Mouse (Mus musculus) heart, embryonic 10.5 days (tissue): Measurements from ENCODE around the gene Recql5. TPM values are rescaled to one million over a fixed set of nuclear protein-coding genes. Genes with fewer than 3 reads are reported as not detected.

ENCODE experiments used
- DNase-seq: peaks from one replicate; pipeline ENCODE4 v3.0.0-alpha.2; 2017; ENCODE audit warnings: low spot score
- H3K27ac ChIP-seq: fragments of 300-500 bp; sonication (generic); 2 replicates; pipeline ENCODE4 v1.5.1; 2016; ENCODE audit warnings: mild to moderate bottlenecking
- H3K27me3 ChIP-seq: fragments of 300-500 bp; sonication (generic); 2 replicates; pipeline ENCODE4 v1.6.1; 2016; ENCODE audit warnings: mild to moderate bottlenecking; ENCODE audit not compliant: poor library complexity, insufficient read depth, severe bottlenecking
- H3K36me3 ChIP-seq: fragments of 300-500 bp; sonication (generic); 2 replicates; pipeline ENCODE4 v1.6.1; 2016; ENCODE audit warnings: mild to moderate bottlenecking, moderate library complexity
- H3K4me1 ChIP-seq: fragments of 300-500 bp; sonication (generic); 2 replicates; pipeline ENCODE4 v1.6.1; 2016; ENCODE audit warnings: mild to moderate bottlenecking
- H3K4me3 ChIP-seq: fragments of 300-500 bp; sonication (generic); 2 replicates; pipeline ENCODE4 v1.5.1; 2016; ENCODE audit warnings: mild to moderate bottlenecking, moderate library complexity
- H3K9me3 ChIP-seq: fragments of 300-500 bp; sonication (generic); 2 replicates; pipeline ENCODE4 v1.6.1; 2016; ENCODE audit warnings: mild to moderate bottlenecking, moderate library complexity
- WGBS: fragments of 180-500 bp; shearing (Covaris S2); methylation state at CpG from one replicate; pipeline ENCODE4 v1.1.7; 2016; 5-methylcytosine and 5-hydroxymethylcytosine counted together
- polyA plus RNA-seq: library from polyadenylated mRNA; unstranded; fragments of >200 nt; fragmentation: Nextera tagmentation; extraction: Ambion mirVana; gene quantifications from 2 replicates; pipeline ENCODE4 v1.2.1, GENCODE M21; 2016

Recql5 gene
- polyA plus RNA-seq: 20.4 and 22.3 TPM in 2 replicates

- peak within 1 kb of the TSS; percentile 88 for H3K27ac ChIP-seq
- WGBS: under 1% methylated on average over 28 of the region's 28 CpGs
- peak; percentile 99 for DNase-seq
These were observed at the start of gene Recql5, which contains the start of gene Sap30bp for GRCm38 (mm10) chr11:115933108-115933746. Gene Recql5 (minus strand): TSS chr11:115933477. Gene Sap30bp (plus strand): TSS chr11:115933282.

GRCm38 (mm10) chr11:115982472-115982871, 49.2 kb upstream of the Recql5 start:
- Histone ChIP-seq H3K27ac (no peak overlapping the region), H3K27me3 (peaks cover 56% of the 10 kb centered on the region), H3K4me1 (no peaks in the 10 kb centered on the region; the same call in 1 of the 2 replicates), H3K4me3 (no peak overlapping the region), H3K36me3 (no peaks in the 10 kb centered on the region), H3K9me3 (no peaks in the 10 kb centered on the region)
- 92% methylated on average over 15 of the region's 15 CpGs for WGBS
- no peak for DNase-seq

More at GRCm38 (mm10) chr11:115933108-115933746, at the start of gene Recql5, which contains the start of gene Sap30bp:
- Histone ChIP-seq H3K36me3 (peaks cover 41% of the 10 kb centered on the region), H3K27me3 (no peaks in the 10 kb centered on the region), H3K4me3 (peak within 1 kb of the TSS; percentile 95), H3K9me3 (no peaks in the 10 kb centered on the region), H3K4me1 (peaks cover 20% of the 10 kb centered on the region)

- no peak overlapping the region for H3K4me3 ChIP-seq
- no peak for DNase-seq
- H3K27ac ChIP-seq: no peak overlapping the region
- no peaks in the 10 kb centered on the region for H3K36me3 ChIP-seq
- peaks cover 19% of the 10 kb centered on the region for H3K4me1 ChIP-seq
- H3K27me3 ChIP-seq: peaks cover 73% of the 10 kb centered on the region
- WGBS: 42% methylated on average over 12 of the region's 12 CpGs
- H3K9me3 ChIP-seq: no peaks in the 10 kb centered on the region
These were observed 42.3 kb upstream of the Recql5 start for GRCm38 (mm10) chr11:115975544-115975943.

- WGBS: 4% methylated on average over 18 of the region's 18 CpGs
- H3K4me1 ChIP-seq: peaks cover 23% of the 10 kb centered on the region
- H3K27ac ChIP-seq: peak overlapping the region; percentile 66
- peaks cover 71% of the 10 kb centered on the region for H3K27me3 ChIP-seq
- DNase-seq: no peak
- H3K36me3 ChIP-seq: no peaks in the 10 kb centered on the region
- H3K9me3 ChIP-seq: no peaks in the 10 kb centered on the region
- peak overlapping the region; percentile 70 for H3K4me3 ChIP-seq
These were observed 41.8 kb upstream of the Recql5 start for GRCm38 (mm10) chr11:115975083-115975420.

GRCm38 (mm10) chr11:115974309-115975082, 41.2 kb upstream of the Recql5 start, which contains the start of gene Itgb4:
Gene Itgb4 (plus strand): TSS chr11:115974709.
- H3K4me3 ChIP-seq: peak within 1 kb of the TSS; percentile 70
- no peak for DNase-seq
- 9% methylated on average over 58 of the region's 58 CpGs for WGBS
- H3K27me3 ChIP-seq: peaks cover 65% of the 10 kb centered on the region
- H3K4me1 ChIP-seq: peaks cover 28% of the 10 kb centered on the region
- no peaks in the 10 kb centered on the region for H3K36me3 ChIP-seq
- no peaks in the 10 kb centered on the region for H3K9me3 ChIP-seq
- H3K27ac ChIP-seq: peak within 1 kb of the TSS; percentile 66

- no peak for DNase-seq
- H3K27me3 ChIP-seq: peaks cover 32% of the 10 kb centered on the region
- WGBS: 72% methylated on average over 6 of the region's 6 CpGs
- no peak overlapping the region for H3K27ac ChIP-seq
- H3K36me3 ChIP-seq: peaks cover 13% of the 10 kb centered on the region
- no peaks in the 10 kb centered on the region for H3K9me3 ChIP-seq
- peaks cover 37% of the 10 kb centered on the region for H3K4me1 ChIP-seq
- no peak overlapping the region for H3K4me3 ChIP-seq
These were observed 37.7 kb upstream of the Recql5 start for GRCm38 (mm10) chr11:115971016-115971415.

GRCm38 (mm10) chr11:115970006-115970673, 36.9 kb upstream of the Recql5 start:
- Histone ChIP-seq H3K4me1 (peaks cover 36% of the 10 kb centered on the region), H3K36me3 (peaks cover 22% of the 10 kb centered on the region), H3K9me3 (no peaks in the 10 kb centered on the region), H3K27ac (peak overlapping the region; percentile 42; the same call in 1 of the 2 replicates), H3K27me3 (peaks cover 23% of the 10 kb centered on the region), H3K4me3 (no peak overlapping the region)
- 60% methylated on average over 15 of the region's 15 CpGs for WGBS
- no peak for DNase-seq

GRCm38 (mm10) chr11:115968731-115969405, 35.6 kb upstream of the Recql5 start:
- WGBS: 57% methylated on average over 5 of the region's 5 CpGs

GRCm38 (mm10) chr11:115964977-115965604, 31.8 kb upstream of the Recql5 start:
- 72% methylated on average over 10 of the region's 10 CpGs for whole genome bisulfite sequencing
- H3K9me3 ChIP-seq: no peaks in the 10 kb centered on the region
- no peak for DNase-seq
- H3K36me3 ChIP-seq: peaks cover 72% of the 10 kb centered on the region
- no peaks in the 10 kb centered on the region for H3K27me3 ChIP-seq
- peaks cover 21% of the 10 kb centered on the region; the same call in 1 of the 2 replicates for H3K4me1 ChIP-seq
- peak overlapping the region; percentile 37 for H3K27ac ChIP-seq
- no peak overlapping the region for H3K4me3 ChIP-seq

More at GRCm38 (mm10) chr11:115968731-115969405, 35.6 kb upstream of the Recql5 start:
- peaks cover 34% of the 10 kb centered on the region for H3K36me3 ChIP-seq
- no peak for DNase-seq
- no peaks in the 10 kb centered on the region for H3K9me3 ChIP-seq
- H3K27ac ChIP-seq: 0 out of 2 replicates have a peak overlapping the region, but pooled peaks have one; percentile 16
- H3K4me3 ChIP-seq: no peak overlapping the region
- H3K4me1 ChIP-seq: peaks cover 31% of the 10 kb centered on the region
- H3K27me3 ChIP-seq: peaks cover 10% of the 10 kb centered on the region

- no peak for DNase-seq
- Histone ChIP-seq H3K36me3 (peaks cover 89% of the 10 kb centered on the region), H3K27me3 (no peaks in the 10 kb centered on the region), H3K4me3 (no peak overlapping the region), H3K4me1 (peaks cover 7% of the 10 kb centered on the region; the same call in 1 of the 2 replicates), H3K27ac (no peak overlapping the region), H3K9me3 (no peaks in the 10 kb centered on the region)
- 92% methylated on average over 9 of the region's 9 CpGs for WGBS
These were observed 29.6 kb upstream of the Recql5 start for GRCm38 (mm10) chr11:115962651-115963412.

- Histone ChIP-seq H3K4me1 (peaks cover 3% of the 10 kb centered on the region; the same call in 1 of the 2 replicates), H3K4me3 (no peak overlapping the region), H3K36me3 (peaks cover 90% of the 10 kb centered on the region), H3K27me3 (no peaks in the 10 kb centered on the region), H3K27ac (no peak overlapping the region), H3K9me3 (no peaks in the 10 kb centered on the region)
- WGBS: 94% methylated on average over 9 of the region's 9 CpGs
- DNase-seq: no peak
These were observed 25.7 kb upstream of the Recql5 start for GRCm38 (mm10) chr11:115959018-115959417.
